Mouse (Mus musculus) thymus, adult 2 months (tissue): ENCODE data around the gene Ccdc173.

Experiments used
- CTCF ChIP-seq: fragments of 200-500 bp; IDR thresholded peaks from 2 replicates; pipeline ENCODE4 v1.5.1; 2012; ENCODE audit warnings: mild to moderate bottlenecking, control low read depth, low read length, moderate library complexity, borderline replicate concordance; ENCODE audit not compliant: control insufficient read depth, poor library complexity, insufficient read depth; ENCODE audit errors: extremely low read depth
- POLR2A ChIP-seq: fragments of 200-500 bp; IDR thresholded peaks from 2 replicates; pipeline ENCODE4 v1.6.1; 2012; ENCODE audit warnings: mild to moderate bottlenecking, low read length, control low read depth, moderate library complexity; ENCODE audit not compliant: control insufficient read depth, poor library complexity, insufficient read depth; ENCODE audit errors: extremely low read depth

GRCm38 (mm10) chr2:69716483-69716882, 72.9 kb downstream of the Ccdc173 start:
- TF ChIP-seq CTCF, result no peak
- TF ChIP-seq POLR2A, result no peak
